Mouse (Mus musculus) heart, embryonic 15.5 days (tissue): Measurements from ENCODE around the gene Adck1. TPM values are rescaled to one million over a fixed set of nuclear protein-coding genes. Genes with fewer than 3 reads are reported as not detected.
"Not testable (repeated sequence)": the region's sequence is repeated elsewhere in the genome, so short reads cannot be mapped to it uniquely, and the experiment has no call there.

Source experiments
- ATAC-seq: fragments of 200-750 bp; cut with Nextera tagmentation; replicated peaks from 2 replicates; pipeline ENCODE4 v1.8.0; 2017; ENCODE audit warnings: low read depth, moderate TSS enrichment; ENCODE audit not compliant: insufficient number of reproducible peaks, insufficient read depth, low FRiP score
- H3K27ac ChIP-seq: fragments of 300-500 bp; sonication (generic); 2 replicates; pipeline ENCODE4 v1.5.1; 2015; ENCODE audit warnings: mild to moderate bottlenecking, inconsistent platforms
- H3K27me3 ChIP-seq: fragments of 300-500 bp; sonication (generic); 2 replicates; pipeline ENCODE4 v1.6.1; 2015; ENCODE audit warnings: inconsistent platforms
- H3K36me3 ChIP-seq: fragments of 300-500 bp; sonication (generic); 2 replicates; pipeline ENCODE4 v1.6.1; 2015; ENCODE audit warnings: mild to moderate bottlenecking, inconsistent platforms
- H3K4me1 ChIP-seq: fragments of 300-500 bp; sonication (generic); replicated peaks from 2 replicates; pipeline ENCODE4 v1.6.1; 2015; ENCODE audit warnings: inconsistent platforms
- H3K4me2 ChIP-seq: fragments of 300-500 bp; sonication (generic); 2 replicates; pipeline ENCODE4 v1.6.1; 2015; ENCODE audit warnings: inconsistent platforms, mild to moderate bottlenecking, moderate library complexity
- H3K4me3 ChIP-seq: fragments of 300-500 bp; sonication (generic); 2 replicates; pipeline ENCODE4 v1.5.1; 2015; ENCODE audit warnings: mild to moderate bottlenecking, inconsistent platforms
- H3K9ac ChIP-seq: fragments of 300-500 bp; sonication (generic); 2 replicates; pipeline ENCODE4 v1.6.1; 2015; ENCODE audit warnings: mild to moderate bottlenecking, inconsistent platforms
- H3K9me3 ChIP-seq: fragments of 300-500 bp; sonication (generic); replicated peaks from 2 replicates; pipeline ENCODE4 v1.6.1; 2016; ENCODE audit warnings: inconsistent platforms
- WGBS: fragments of 180-500 bp; shearing (Covaris S2); methylation state at CpG from one replicate; pipeline ENCODE4 v1.1.7; 2015; ENCODE audit warnings: mixed read lengths; 5-methylcytosine and 5-hydroxymethylcytosine counted together
- polyA plus RNA-seq: library from polyadenylated mRNA; unstranded; fragments of >200 nt; fragmentation: Nextera tagmentation; extraction: Ambion mirVana; gene quantifications from 2 replicates; pipeline ENCODE4 v1.2.1, GENCODE M21; 2015

Gene Adck1
- polyA plus RNA-seq, 1 experiment from 2014 or later, result 18.4 TPM

- H3K4me2 ChIP-seq, result no peak overlapping the region
- no peaks in the 10 kb centered on the region for H3K9me3 ChIP-seq
- peaks cover 4% of the 10 kb centered on the region for H3K4me1 ChIP-seq
- no peaks in the 10 kb centered on the region for H3K27me3 ChIP-seq
- WGBS, result 91% methylated on average over 12 of the region's 12 CpGs
- H3K9ac ChIP-seq, result no peak overlapping the region
- no peak overlapping the region for H3K4me3 ChIP-seq
- peaks cover 9% of the 10 kb centered on the region; the same call in 1 of the 2 replicates for H3K36me3 ChIP-seq
- H3K27ac ChIP-seq, result no peak overlapping the region
- no peak for ATAC-seq
Observed at GRCm38 (mm10) chr12:88458936-88459335, 98.6 kb downstream of the Adck1 start.

GRCm38 (mm10) chr12:88459461-88459860 is 99.1 kb downstream of the Adck1 start:
- no peak overlapping the region for H3K27ac ChIP-seq
- ATAC-seq, result no peak
- H3K4me1 ChIP-seq, result peaks cover 4% of the 10 kb centered on the region
- H3K36me3 ChIP-seq, result peaks cover 9% of the 10 kb centered on the region; the same call in 1 of the 2 replicates
- H3K9ac ChIP-seq, result no peak overlapping the region
- no peaks in the 10 kb centered on the region for H3K9me3 ChIP-seq
- H3K27me3 ChIP-seq, result no peaks in the 10 kb centered on the region
- WGBS, result 79% methylated on average over 1 of the region's 1 CpGs
- H3K4me3 ChIP-seq, result no peak overlapping the region
- no peak overlapping the region for H3K4me2 ChIP-seq

GRCm38 (mm10) chr12:88461026-88461425 is 100.7 kb downstream of the Adck1 start:
- H3K4me2 ChIP-seq, result no peak overlapping the region
- peaks cover 9% of the 10 kb centered on the region; the same call in 1 of the 2 replicates for H3K36me3 ChIP-seq
- H3K9me3 ChIP-seq, result no peaks in the 10 kb centered on the region
- H3K4me1 ChIP-seq, result no peaks in the 10 kb centered on the region
- no peak for ATAC-seq
- WGBS, result 86% methylated on average over 6 of the region's 6 CpGs
- no peak overlapping the region for H3K4me3 ChIP-seq
- no peak overlapping the region for H3K9ac ChIP-seq
- H3K27ac ChIP-seq, result no peak overlapping the region
- no peaks in the 10 kb centered on the region for H3K27me3 ChIP-seq

- no peak overlapping the region for H3K9ac ChIP-seq
- no peaks in the 10 kb centered on the region for H3K4me1 ChIP-seq
- peaks cover 9% of the 10 kb centered on the region; the same call in 1 of the 2 replicates for H3K36me3 ChIP-seq
- H3K4me3 ChIP-seq, result no peak overlapping the region
- H3K9me3 ChIP-seq, result no peaks in the 10 kb centered on the region
- no peak overlapping the region for H3K27ac ChIP-seq
- ATAC-seq, result no peak
- H3K4me2 ChIP-seq, result no peak overlapping the region
- WGBS, result 75% methylated on average over 10 of the region's 10 CpGs
- no peaks in the 10 kb centered on the region for H3K27me3 ChIP-seq
Observed at GRCm38 (mm10) chr12:88463588-88464290, 103.4 kb downstream of the Adck1 start.

GRCm38 (mm10) chr12:88466801-88467200 is 106.4 kb downstream of the Adck1 start:
- 78% methylated on average over 6 of the region's 6 CpGs for WGBS
- no peak for ATAC-seq
- Histone ChIP-seq H3K4me1 (no peaks in the 10 kb centered on the region), H3K9me3 (no peaks in the 10 kb centered on the region), H3K27ac (no peak overlapping the region), H3K36me3 (no peaks in the 10 kb centered on the region), H3K4me2 (no peak overlapping the region), H3K9ac (no peak overlapping the region), H3K4me3 (no peak overlapping the region), H3K27me3 (no peaks in the 10 kb centered on the region)

- Histone ChIP-seq H3K27ac (no peak overlapping the region), H3K9ac (no peak overlapping the region), H3K4me2 (no peak overlapping the region), H3K4me1 (no peaks in the 10 kb centered on the region), H3K4me3 (no peak overlapping the region), H3K27me3 (no peaks in the 10 kb centered on the region), H3K9me3 (no peaks in the 10 kb centered on the region), H3K36me3 (no peaks in the 10 kb centered on the region)
- ATAC-seq, result no peak
- WGBS, result 41% methylated on average over 3 of the region's 3 CpGs
Observed at GRCm38 (mm10) chr12:88467257-88467656, 106.9 kb downstream of the Adck1 start.

- Histone ChIP-seq H3K36me3 (no peaks in the 10 kb centered on the region), H3K9ac (no peak overlapping the region), H3K4me3 (no peak overlapping the region), H3K27me3 (no peaks in the 10 kb centered on the region), H3K27ac (no peak overlapping the region), H3K4me2 (no peak overlapping the region), H3K9me3 (no peaks in the 10 kb centered on the region), H3K4me1 (no peaks in the 10 kb centered on the region)
- 70% methylated on average over 5 of the region's 5 CpGs for WGBS
- ATAC-seq, result no peak
Observed at GRCm38 (mm10) chr12:88467935-88468465, 107.6 kb downstream of the Adck1 start.

- no peaks in the 10 kb centered on the region for H3K9me3 ChIP-seq
- no peak overlapping the region for H3K4me3 ChIP-seq
- WGBS, result 62% methylated on average over 6 of the region's 6 CpGs
- no peaks in the 10 kb centered on the region for H3K4me1 ChIP-seq
- no peak overlapping the region for H3K27ac ChIP-seq
- no peaks in the 10 kb centered on the region for H3K36me3 ChIP-seq
- no peak overlapping the region for H3K4me2 ChIP-seq
- no peaks in the 10 kb centered on the region for H3K27me3 ChIP-seq
- no peak for ATAC-seq
- H3K9ac ChIP-seq, result no peak overlapping the region
Observed at GRCm38 (mm10) chr12:88468691-88469090, 108.3 kb downstream of the Adck1 start.

GRCm38 (mm10) chr12:88471884-88472283 is 111.5 kb downstream of the Adck1 start:
- H3K4me2 ChIP-seq, ATAC-seq, H3K27me3 ChIP-seq, H3K9me3 ChIP-seq, H3K9ac ChIP-seq, H3K27ac ChIP-seq, H3K36me3 ChIP-seq, H3K4me1 ChIP-seq, H3K4me3 ChIP-seq: not testable (repeated sequence)
- 62% methylated on average over 10 of the region's 10 CpGs for WGBS

- Histone ChIP-seq H3K9me3 (no peaks in the 10 kb centered on the region), H3K9ac (no peak overlapping the region), H3K27ac (no peak overlapping the region), H3K36me3 (no peaks in the 10 kb centered on the region), H3K4me1 (no peaks in the 10 kb centered on the region), H3K27me3 (no peaks in the 10 kb centered on the region), H3K4me3 (no peak overlapping the region), H3K4me2 (no peak overlapping the region)
- WGBS, result 81% methylated on average over 3 of the region's 3 CpGs
- ATAC-seq, result no peak
Observed at GRCm38 (mm10) chr12:88472832-88473231, 112.5 kb downstream of the Adck1 start.

GRCm38 (mm10) chr12:88473796-88474195 is 113.4 kb downstream of the Adck1 start:
- H3K4me3 ChIP-seq, result no peak overlapping the region
- no peaks in the 10 kb centered on the region for H3K9me3 ChIP-seq
- H3K27me3 ChIP-seq, result no peaks in the 10 kb centered on the region
- H3K36me3 ChIP-seq, result no peaks in the 10 kb centered on the region
- H3K4me1 ChIP-seq, result no peaks in the 10 kb centered on the region
- no peak overlapping the region for H3K9ac ChIP-seq
- no peak overlapping the region for H3K27ac ChIP-seq
- ATAC-seq, result no peak
- H3K4me2 ChIP-seq, result no peak overlapping the region
- 85% methylated on average over 6 of the region's 6 CpGs for WGBS

GRCm38 (mm10) chr12:88475833-88476232 is 115.5 kb downstream of the Adck1 start:
- H3K4me3 ChIP-seq, result no peak overlapping the region
- 81% methylated on average over 3 of the region's 3 CpGs for WGBS
- no peak overlapping the region for H3K4me2 ChIP-seq
- no peaks in the 10 kb centered on the region for H3K4me1 ChIP-seq
- H3K27ac ChIP-seq, result no peak overlapping the region
- H3K9ac ChIP-seq, result no peak overlapping the region
- no peaks in the 10 kb centered on the region for H3K9me3 ChIP-seq
- H3K36me3 ChIP-seq, result no peaks in the 10 kb centered on the region
- ATAC-seq, result no peak
- H3K27me3 ChIP-seq, result no peaks in the 10 kb centered on the region
